Mouse (Mus musculus): Measurements from ENCODE around the gene Cacng3. TPM values are rescaled to one million over a fixed set of nuclear protein-coding genes. Genes with fewer than 3 reads are reported as not detected.

Cacng3 gene
- total and polyA plus RNA-seq, 2 experiments from 2014 or later = 0.05 TPM; not detected in 1

GRCm38 (mm10) chr7:122803839-122804496 is 133.7 kb downstream of the Cacng3 start:
- TF ChIP-seq EP300 (IDR thresholded peaks at IDR 0.05; ENCODE audit: low read depth) (0 out of 2 replicates have a peak, but pooled peaks have one; percentile 68), CTCF (IDR thresholded peaks at IDR 0.05; ENCODE audit: low read depth) (no peak)
- H3K27me3 ChIP-seq (ENCODE audit: control insufficient read depth, insufficient read depth, low read length) = no peaks in the 10 kb centered on the region
- no peaks in the 10 kb centered on the region for H3K9me3 ChIP-seq (replicated peaks; ENCODE audit: control insufficient read depth, low read length)
- no peak overlapping the region for H3K4me2 ChIP-seq (ENCODE audit: low read depth, low read length)
- H3K9ac ChIP-seq (replicated peaks; ENCODE audit: low read depth, low read length) = no peak overlapping the region
- 35% methylated on average over 9 of the region's 9 CpGs for WGBS
- peak overlapping the region; percentile 50 for H3K27ac ChIP-seq (ENCODE audit: low read depth)
- DNase-seq (ENCODE audit: low spot score) (peak; percentile 79), ATAC-seq (ENCODE audit: insufficient read depth, low read depth) (peak; percentile 72)
- H3K4me3 ChIP-seq (ENCODE audit: low read depth, low read length) = no peak overlapping the region
- no peaks in the 10 kb centered on the region for H3K36me3 ChIP-seq (replicated peaks; ENCODE audit: control insufficient read depth, insufficient read depth, low read length)
- no peaks in the 10 kb centered on the region for H3K4me1 ChIP-seq (ENCODE audit: control insufficient read depth, insufficient read depth)

GRCm38 (mm10) chr7:122806531-122806930 is 136.2 kb downstream of the Cacng3 start:
- DNase-seq (ENCODE audit: low spot score) (no peak), ATAC-seq (ENCODE audit: insufficient read depth, low read depth) (no peak)
- 53% methylated on average over 5 of the region's 5 CpGs for WGBS
- Histone ChIP-seq H3K4me3 (ENCODE audit: low read depth, low read length) (no peak overlapping the region), H3K27ac (ENCODE audit: low read depth) (no peak overlapping the region), H3K9me3 (replicated peaks; ENCODE audit: control insufficient read depth, low read length) (no peaks in the 10 kb centered on the region), H3K27me3 (ENCODE audit: control insufficient read depth, insufficient read depth, low read length) (no peaks in the 10 kb centered on the region), H3K36me3 (replicated peaks; ENCODE audit: control insufficient read depth, insufficient read depth, low read length) (no peaks in the 10 kb centered on the region), H3K9ac (replicated peaks; ENCODE audit: low read depth, low read length) (no peak overlapping the region), H3K4me2 (ENCODE audit: low read depth, low read length) (no peak overlapping the region), H3K4me1 (ENCODE audit: control insufficient read depth, insufficient read depth) (no peaks in the 10 kb centered on the region)
- TF ChIP-seq CTCF (IDR thresholded peaks at IDR 0.05; ENCODE audit: low read depth) (no peak), EP300 (IDR thresholded peaks at IDR 0.05; ENCODE audit: low read depth) (no peak)

DNA sequence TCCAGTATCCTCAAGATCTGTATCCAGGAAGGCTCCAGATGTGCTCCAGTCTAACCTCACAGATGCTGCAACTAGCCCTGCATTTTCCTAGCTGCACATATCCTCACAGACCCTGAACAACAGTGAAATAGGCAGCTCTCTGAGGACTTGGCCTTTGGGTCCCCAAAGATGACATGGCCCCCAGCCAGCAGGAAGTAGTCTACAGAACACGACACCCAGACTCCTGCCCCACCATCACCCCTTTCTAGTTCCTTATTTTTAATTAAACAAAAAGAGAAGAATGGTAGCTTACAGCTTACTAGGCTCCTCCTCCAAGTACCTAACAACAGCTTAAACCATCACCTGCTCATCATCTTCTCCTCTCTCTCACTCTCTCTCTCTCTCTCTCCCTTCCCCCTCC is 143.4 kb downstream of the Cacng3 start:
- TF ChIP-seq EP300 (IDR thresholded peaks at IDR 0.05; ENCODE audit: low read depth) (no peak), CTCF (IDR thresholded peaks at IDR 0.05; ENCODE audit: low read depth) (no peak)
- H3K36me3 ChIP-seq (replicated peaks; ENCODE audit: control insufficient read depth, insufficient read depth, low read length) = no peaks in the 10 kb centered on the region
- no peak for ATAC-seq (ENCODE audit: insufficient read depth, low read depth)

GRCm38 (mm10) chr7:122817565-122817964 is 147.3 kb downstream of the Cacng3 start:
- WGBS = 64% methylated on average over 7 of the region's 7 CpGs

More for the DNA sequence above, 143.4 kb downstream of the Cacng3 start:
- Histone ChIP-seq H3K4me3 (ENCODE audit: low read depth, low read length) (no peak overlapping the region), H3K9me3 (replicated peaks; ENCODE audit: control insufficient read depth, low read length) (no peaks in the 10 kb centered on the region), H3K4me2 (ENCODE audit: low read depth, low read length) (no peak overlapping the region), H3K4me1 (ENCODE audit: control insufficient read depth, insufficient read depth) (no peaks in the 10 kb centered on the region), H3K27ac (ENCODE audit: low read depth) (no peak overlapping the region), H3K9ac (replicated peaks; ENCODE audit: low read depth, low read length) (no peak overlapping the region), H3K27me3 (ENCODE audit: control insufficient read depth, insufficient read depth, low read length) (no peaks in the 10 kb centered on the region)
- 33% methylated on average over 1 of the region's 1 CpGs for WGBS
- no peak for DNase-seq (ENCODE audit: low spot score)

More at GRCm38 (mm10) chr7:122817565-122817964, 147.3 kb downstream of the Cacng3 start:
- DNase-seq (ENCODE audit: low spot score) (no peak), ATAC-seq (ENCODE audit: insufficient read depth, low read depth) (no peak)
- no peak for TF ChIP-seq EP300 (IDR thresholded peaks at IDR 0.05; ENCODE audit: low read depth)
- TF ChIP-seq CTCF (IDR thresholded peaks at IDR 0.05; ENCODE audit: low read depth) = no peak
- no peak overlapping the region for H3K4me3 ChIP-seq (ENCODE audit: low read depth, low read length)
- no peak overlapping the region for H3K4me2 ChIP-seq (ENCODE audit: low read depth, low read length)
- H3K27ac ChIP-seq (ENCODE audit: low read depth) = no peak overlapping the region
- H3K9ac ChIP-seq (replicated peaks; ENCODE audit: low read depth, low read length) = no peak overlapping the region
- no peaks in the 10 kb centered on the region for H3K4me1 ChIP-seq (ENCODE audit: control insufficient read depth, insufficient read depth)
- no peaks in the 10 kb centered on the region for H3K36me3 ChIP-seq (replicated peaks; ENCODE audit: control insufficient read depth, insufficient read depth, low read length)
- no peaks in the 10 kb centered on the region for H3K27me3 ChIP-seq (ENCODE audit: control insufficient read depth, insufficient read depth, low read length)
- H3K9me3 ChIP-seq (replicated peaks; ENCODE audit: control insufficient read depth, low read length) = no peaks in the 10 kb centered on the region

Data from heart, postnatal 0 days (tissue).